Mouse (Mus musculus): Measurements from ENCODE around the gene Slc7a5.

- TF ChIP-seq POLR2A (IDR thresholded peaks at IDR 0.05; ENCODE audit: low read depth, low read length), result no peak
- TF ChIP-seq CTCF (conservative IDR thresholded peaks at IDR 0.05; ENCODE audit: insufficient read depth, insufficient read length, low read depth, low read length), result no peak
Observed at GRCm38 (mm10) chr8:121909148-121909541, 1.7 kb upstream of the Slc7a5 start.
